Mouse (Mus musculus): ENCODE measurements around the gene Tesk1.

Tesk1 gene

GRCm38 (mm10) chr4:43441639-43442038 lies at the start of gene Tesk1:
Gene Tesk1 (plus strand): TSS chr4:43441939.
- DNase-seq (ENCODE audit: low read depth) = no peak

- peak; percentile 96 for DNase-seq (ENCODE audit: low read depth)
Measured at GRCm38 (mm10) chr4:43394345-43394891, 47.3 kb upstream of the Tesk1 start.

GRCm38 (mm10) chr4:43395147-43395546 lies 46.6 kb upstream of the Tesk1 start:
- no peak for DNase-seq (ENCODE audit: low read depth)

- DNase-seq (ENCODE audit: low read depth) = no peak
Measured at GRCm38 (mm10) chr4:43395836-43396235, 45.9 kb upstream of the Tesk1 start.

GRCm38 (mm10) chr4:43396381-43396780 lies 45.4 kb upstream of the Tesk1 start:
- DNase-seq (ENCODE audit: low read depth) = no peak

- no peak for DNase-seq (ENCODE audit: low read depth)
Measured at GRCm38 (mm10) chr4:43398014-43398413, 43.7 kb upstream of the Tesk1 start.

GRCm38 (mm10) chr4:43398829-43399331 lies 42.9 kb upstream of the Tesk1 start:
- DNase-seq (ENCODE audit: low read depth) = peak; percentile 70

- no peak for DNase-seq (ENCODE audit: low read depth)
Measured at GRCm38 (mm10) chr4:43399391-43400131, 42.2 kb upstream of the Tesk1 start.

- DNase-seq (ENCODE audit: low read depth) = no peak
Measured at GRCm38 (mm10) chr4:43400976-43401375, 40.8 kb upstream of the Tesk1 start.

- no peak for DNase-seq (ENCODE audit: low read depth)
Measured at GRCm38 (mm10) chr4:43401486-43401885, 40.3 kb upstream of the Tesk1 start.

- DNase-seq (ENCODE audit: low read depth) = no peak
Measured at GRCm38 (mm10) chr4:43402212-43402611, 39.5 kb upstream of the Tesk1 start.

- no peak for DNase-seq (ENCODE audit: low read depth)
Measured at GRCm38 (mm10) chr4:43404697-43405096, 37.0 kb upstream of the Tesk1 start.

- peak; percentile 87 for DNase-seq (ENCODE audit: low read depth)
Measured at GRCm38 (mm10) chr4:43406162-43406971, 35.4 kb upstream of the Tesk1 start.

GRCm38 (mm10) chr4:43407071-43407920 lies 34.4 kb upstream of the Tesk1 start:
- DNase-seq (ENCODE audit: low read depth) = no peak

GRCm38 (mm10) chr4:43414761-43415160 lies 27.0 kb upstream of the Tesk1 start:
- DNase-seq (ENCODE audit: low read depth) = no peak

- DNase-seq (ENCODE audit: low read depth) = no peak
Measured at GRCm38 (mm10) chr4:43415221-43416070, 26.3 kb upstream of the Tesk1 start.

- DNase-seq (ENCODE audit: low read depth) = no peak
Measured at GRCm38 (mm10) chr4:43416071-43416490, 25.7 kb upstream of the Tesk1 start.

GRCm38 (mm10) chr4:43417269-43418062 lies 24.3 kb upstream of the Tesk1 start:
- no peak for DNase-seq (ENCODE audit: low read depth)

- no peak for DNase-seq (ENCODE audit: low read depth)
Measured at GRCm38 (mm10) chr4:43418450-43418849, 23.3 kb upstream of the Tesk1 start.
